Mouse (Mus musculus) MEL-GATA-1-ER (cell line): ENCODE results near the gene Ralb.

Experiments used
- DNase-seq: peaks from one replicate; pipeline ENCODE4 v3.0.0-alpha.2; 2012; ENCODE audit warnings: low read depth; ENCODE audit errors: extremely low read depth

The Ralb gene

GRCm38 (mm10) chr1:119451417-119451816 is 53.2 kb downstream of the Ralb start:
- no peak for DNase-seq

GRCm38 (mm10) chr1:119450651-119451345 is 53.8 kb downstream of the Ralb start:
- DNase-seq, result no peak

GRCm38 (mm10) chr1:119446753-119447283 is 57.8 kb downstream of the Ralb start:
- peak; percentile 13 for DNase-seq

- DNase-seq, result no peak
Measured at GRCm38 (mm10) chr1:119443591-119444350, 60.8 kb downstream of the Ralb start.

- no peak for DNase-seq
Measured at GRCm38 (mm10) chr1:119442901-119443300, 61.7 kb downstream of the Ralb start.

GRCm38 (mm10) chr1:119438105-119438637 is 66.4 kb downstream of the Ralb start:
- no peak for DNase-seq

GRCm38 (mm10) chr1:119437401-119437800 is 67.2 kb downstream of the Ralb start:
- no peak for DNase-seq

- DNase-seq, result no peak
Measured at GRCm38 (mm10) chr1:119424141-119424860, 80.3 kb downstream of the Ralb start.

- DNase-seq, result no peak
Measured at GRCm38 (mm10) chr1:119423510-119423909, 81.1 kb downstream of the Ralb start.

- DNase-seq, result no peak
Measured at GRCm38 (mm10) chr1:119422460-119423015, 82.1 kb downstream of the Ralb start.

- DNase-seq, result no peak
Measured at GRCm38 (mm10) chr1:119421576-119422421, 82.8 kb downstream of the Ralb start, which contains the start of gene Inhbb. Gene Inhbb, minus strand, starts transcription at chr1:119422248.

GRCm38 (mm10) chr1:119420984-119421575 is 83.5 kb downstream of the Ralb start:
- no peak for DNase-seq
